ENCODE assay signal across 8 mouse cellular contexts in the genomic region with DNA sequence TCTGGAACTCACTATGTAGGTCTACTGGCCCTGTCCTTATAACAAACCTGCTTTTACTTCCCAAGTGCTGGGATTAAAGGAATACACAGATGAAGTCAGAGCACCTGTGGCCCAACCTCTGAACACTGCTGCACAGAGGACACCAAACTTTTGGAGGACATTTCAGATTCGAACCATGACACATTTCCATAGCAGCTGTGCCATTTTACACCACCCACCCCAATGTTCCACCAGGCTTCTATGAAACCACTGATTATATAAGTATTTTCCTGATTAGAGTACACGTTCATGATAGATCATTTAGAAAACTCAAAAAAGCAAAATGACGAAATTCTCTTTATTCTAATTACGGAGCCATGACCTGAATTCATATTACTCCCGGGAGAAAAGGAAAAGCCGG. TPM values are rescaled to one million over a fixed set of nuclear protein-coding genes. Genes with fewer than 3 reads are reported as not detected.
DNase-seq lines count a peak whose midpoint lies in the region; ATAC-seq lines count a peak whose summit lies in the region.

No protein-coding gene starts in this region.

- no peak overlapping the region for H3K9ac ChIP-seq in neural tube, embryonic 12.5 days

- H3K4me1 ChIP-seq in neural tube, embryonic 12.5 days = peaks cover 11% of the 10 kb centered on the region

- no peaks in the 10 kb centered on the region for H3K27me3 ChIP-seq in neural tube, embryonic 12.5 days (replicated peaks)

- no peak for ATAC-seq in neural tube, embryonic 12.5 days (ENCODE audit: low FRiP score, low read depth)

- H3K9me3 ChIP-seq in neural tube, embryonic 12.5 days = no peaks in the 10 kb centered on the region

- intact Hi-C loops in gastrocnemius, postnatal 14 days (cut with DNase I; ENCODE audit: low total_unique reads) = no loop called here

- no peak overlapping the region for H3K27ac ChIP-seq in neural tube, embryonic 12.5 days

- H3K4me3 ChIP-seq in neural tube, embryonic 12.5 days = no peak overlapping the region

- 70% methylated on average over 6 of the region's 6 CpGs for WGBS in neural tube, embryonic 12.5 days

- H3K36me3 ChIP-seq in neural tube, embryonic 12.5 days = peaks cover 12% of the 10 kb centered on the region

- H3K4me2 ChIP-seq in neural tube, embryonic 12.5 days (replicated peaks) = peak overlapping the region; percentile 79

- DNase-seq in frontal cortex, adult 2 months (ENCODE audit: extremely low spot score in 1 of 2, low spot score in 1 of 2) = peak; percentile 58 to 74
- no peak for DNase-seq in frontal cortex, postnatal 10 days (ENCODE audit: low spot score in 2 of 2)
- DNase-seq in right cerebral cortex, adult 2 months (ENCODE audit: low spot score in 2 of 2) = peak; percentile 60 to 73
- DNase-seq in right cerebral cortex, postnatal 14 days = no peak
- peak; percentile 57 to 61 for DNase-seq in layer of hippocampus, adult 8-10 months (ENCODE audit: low spot score in 2 of 2)
- no peak for DNase-seq in gastrocnemius, postnatal 14 days
- no peak for DNase-seq in thymus, postnatal 0 days (ENCODE audit: low spot score)

RNA-seq across cellular contexts. Expression of gene Cenpa, which starts 0.6 kb away (rescaled TPM):
- 3.5 and 4.3 TPM in 2 replicates for polyA plus RNA-seq in frontal cortex, adult 2 months (2012; rRNA removed)
- 1 to 10 TPM; 2.3 to 5.2 (median 3.4) TPM for total RNA-seq in layer of hippocampus, adult 8-10 months (2022)
- 210 and 233 TPM in 2 replicates for polyA plus RNA-seq in neural tube, embryonic 12.5 days (2016; fragmentation: Nextera tagmentation; extraction: Ambion mirVana)
- total RNA-seq in gastrocnemius, postnatal 14 days (2021) = 10 to 100 TPM in 1 of 2 experiments, 1 to 10 TPM in 1; 7.0 to 10.2 TPM
- 339 and 404 TPM in 2 replicates for polyA plus RNA-seq in thymus, postnatal 0 days (2015; fragmentation: Nextera tagmentation; extraction: Ambion mirVana)

RNA-seq across cellular contexts. Expression of gene Slc35f6, which starts 18.2 kb away (rescaled TPM):
- 56.5 and 56.9 TPM in 2 replicates for polyA plus RNA-seq in frontal cortex, adult 2 months (2012; rRNA removed)
- 10 to 100 TPM; 37.4 to 40.7 (median 38.7) TPM for total RNA-seq in layer of hippocampus, adult 8-10 months (2022)
- polyA plus RNA-seq in neural tube, embryonic 12.5 days (2016; fragmentation: Nextera tagmentation; extraction: Ambion mirVana) = 25.5 and 25.8 TPM in 2 replicates
- 10 to 100 TPM; 11.8 to 13.8 TPM for total RNA-seq in gastrocnemius, postnatal 14 days (2021)
- polyA plus RNA-seq in thymus, postnatal 0 days (2015; fragmentation: Nextera tagmentation; extraction: Ambion mirVana) = 12.5 and 14.4 TPM in 2 replicates

RNA-seq across cellular contexts. Expression of gene Dpysl5, which starts 45.4 kb away (rescaled TPM):
- polyA plus RNA-seq in frontal cortex, adult 2 months (2012; rRNA removed) = 39.6 and 40.3 TPM in 2 replicates
- total RNA-seq in layer of hippocampus, adult 8-10 months (2022) = 10 to 100 TPM; 23.6 to 33.6 (median 30.8) TPM
- polyA plus RNA-seq in neural tube, embryonic 12.5 days (2016; fragmentation: Nextera tagmentation; extraction: Ambion mirVana) = 138 and 150 TPM in 2 replicates
- total RNA-seq in gastrocnemius, postnatal 14 days (2021) = 1 to 10 TPM; 1.6 to 2.0 TPM
- polyA plus RNA-seq in thymus, postnatal 0 days (2015; fragmentation: Nextera tagmentation; extraction: Ambion mirVana) = 0.13 and 0.23 TPM in 2 replicates

Comparison
In these comparisons a context has a peak if more than half of its experiments do, and no peak if none do; other contexts are left out.
1. DNase-seq: peak in frontal cortex, adult 2 months (2 of 2), right cerebral cortex, adult 2 months (2 of 2) and layer of hippocampus, adult 8-10 months (2 of 2); none in frontal cortex, postnatal 10 days (0 of 2), right cerebral cortex, postnatal 14 days (single experiment), gastrocnemius, postnatal 14 days (single experiment) and thymus, postnatal 0 days (single experiment).
2. RNA of gene Cenpa, which starts 0.6 kb away (polyA plus RNA-seq): 339 to 404 TPM in thymus, postnatal 0 days and 210 to 233 TPM in neural tube, embryonic 12.5 days; 3.5 to 4.3 TPM in frontal cortex, adult 2 months; every median in the first group is over 10 times any median in the second.
3. RNA of gene Dpysl5, which starts 45.4 kb away (polyA plus RNA-seq): 138 to 150 TPM in neural tube, embryonic 12.5 days and 39.6 to 40.3 TPM in frontal cortex, adult 2 months; 0.13 to 0.23 TPM in thymus, postnatal 0 days; every median in the first group is over 10 times any median in the second.